Mouse (Mus musculus): ENCODE data around the gene Crygf. TPM values are rescaled to one million over a fixed set of nuclear protein-coding genes. Genes with fewer than 3 reads are reported as not detected.
"Not testable (repeated sequence)": the region's sequence is repeated elsewhere in the genome, so short reads cannot be mapped to it uniquely, and the experiment has no call there.

Gene Crygf
- polyA plus RNA-seq (2015; fragmentation: Nextera tagmentation; extraction: Ambion mirVana) = not detected in 2 replicates

DNA sequence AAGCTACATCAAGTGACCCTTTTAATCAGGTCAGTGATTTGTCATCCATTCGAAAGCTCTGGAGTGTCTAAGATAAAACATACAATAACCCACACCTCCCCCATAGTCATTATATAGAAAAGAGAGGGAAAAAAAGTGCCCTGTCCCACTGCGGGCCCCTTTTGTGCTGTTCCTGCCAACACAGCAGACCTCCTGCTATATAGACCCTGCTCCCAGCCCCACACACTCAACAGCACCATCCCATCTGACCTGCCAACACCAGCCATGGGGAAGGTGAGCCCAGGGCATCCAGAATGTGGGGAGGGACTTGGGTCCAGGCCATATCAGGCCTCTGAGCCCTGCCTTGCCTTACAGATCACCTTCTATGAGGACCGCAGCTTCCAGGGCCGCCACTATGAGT, at the start of gene Crygf:
Gene Crygf (plus strand): TSS at position 227 of the 400 bp plus-strand sequence.
- Histone ChIP-seq H3K9me3 (no peaks in the 10 kb centered on the region), H3K27me3 (no peaks in the 10 kb centered on the region)

GRCm38 (mm10) chr1:65925361-65926210, 734 bp upstream of the Crygf start:
- Histone ChIP-seq H3K4me2 (no peak overlapping the region), H3K27me3 (no peaks in the 10 kb centered on the region), H3K4me1 (no peaks in the 10 kb centered on the region), H3K27ac (no peak overlapping the region), H3K4me3 (no peak overlapping the region), H3K36me3 (no peaks in the 10 kb centered on the region), H3K9me3 (no peaks in the 10 kb centered on the region), H3K9ac (no peak overlapping the region)
- no peak for ATAC-seq (ENCODE audit: insufficient number of reproducible peaks, insufficient read depth, low FRiP score, low TSS enrichment, low read depth)
- WGBS = 50% methylated on average over 6 of the region's 6 CpGs

More for the DNA sequence above, at the start of gene Crygf:
- Histone ChIP-seq H3K4me2 (no peak within 1 kb of the TSS), H3K27ac (no peak within 1 kb of the TSS), H3K36me3 (no peaks in the 10 kb centered on the region), H3K4me3 (no peak within 1 kb of the TSS), H3K4me1 (no peaks in the 10 kb centered on the region), H3K9ac (no peak within 1 kb of the TSS)
- ATAC-seq (ENCODE audit: insufficient number of reproducible peaks, insufficient read depth, low FRiP score, low TSS enrichment, low read depth) = peak; percentile 20; the same call in 1 of the 2 replicates
- 89% methylated on average over 4 of the region's 4 CpGs for whole genome bisulfite sequencing

- H3K4me1 ChIP-seq, H3K27me3 ChIP-seq, H3K9me3 ChIP-seq, H3K9ac ChIP-seq, H3K27ac ChIP-seq, H3K36me3 ChIP-seq, H3K4me2 ChIP-seq, H3K4me3 ChIP-seq: not testable (repeated sequence)
- WGBS = 81% methylated on average over 11 of the region's 11 CpGs
- ATAC-seq (ENCODE audit: insufficient number of reproducible peaks, insufficient read depth, low FRiP score, low TSS enrichment, low read depth) = peak; percentile 52; the same call in 1 of the 2 replicates
These were observed 376 bp downstream of the Crygf start for GRCm38 (mm10) chr1:65926696-65927095.

GRCm38 (mm10) chr1:65930055-65930454, 3.7 kb downstream of the Crygf start:
- no peaks in the 10 kb centered on the region for H3K27me3 ChIP-seq
- no peaks in the 10 kb centered on the region for H3K4me1 ChIP-seq
- H3K4me3 ChIP-seq = no peak overlapping the region
- no peak overlapping the region for H3K4me2 ChIP-seq
- no peak for ATAC-seq (ENCODE audit: insufficient number of reproducible peaks, insufficient read depth, low FRiP score, low TSS enrichment, low read depth)
- no peak overlapping the region for H3K27ac ChIP-seq
- WGBS = 82% methylated on average over 2 of the region's 2 CpGs
- no peak overlapping the region for H3K9ac ChIP-seq
- H3K9me3 ChIP-seq = no peaks in the 10 kb centered on the region
- no peaks in the 10 kb centered on the region for H3K36me3 ChIP-seq

DNA sequence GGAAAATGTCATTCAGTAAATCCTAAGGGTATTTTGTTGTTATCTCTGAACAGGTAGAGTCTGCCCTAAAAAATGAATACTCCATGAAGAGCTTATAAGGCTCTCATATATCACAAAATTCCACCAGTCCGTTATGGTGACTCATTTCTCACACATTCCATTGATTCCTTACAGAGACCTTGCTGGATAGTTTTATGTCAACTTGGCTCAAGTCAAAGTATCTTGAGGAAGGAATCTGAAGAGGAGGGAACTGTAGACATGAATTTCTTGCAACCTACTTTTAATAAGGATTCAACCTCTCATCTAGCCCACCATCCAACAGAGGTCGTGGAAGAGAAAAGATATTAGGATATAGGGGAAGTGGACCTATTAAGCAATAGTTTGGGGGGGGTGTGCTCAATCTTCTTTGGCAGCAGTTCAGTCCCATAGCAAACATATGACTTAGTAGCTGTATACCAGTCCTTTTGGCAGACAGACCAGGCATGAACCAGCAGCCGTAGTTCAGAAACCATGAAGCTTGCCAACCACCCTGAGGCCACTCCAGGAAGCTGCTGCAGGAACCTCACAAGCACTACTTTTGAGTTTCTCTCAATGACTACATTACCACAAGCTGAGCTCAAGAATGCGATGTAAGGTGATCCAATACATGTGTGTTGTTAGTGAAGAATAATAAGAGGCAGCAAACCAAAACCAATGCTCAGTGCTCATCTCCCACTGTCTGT, 5.9 kb downstream of the Crygf start:
- H3K4me1 ChIP-seq = no peaks in the 10 kb centered on the region
- no peak for ATAC-seq (ENCODE audit: insufficient number of reproducible peaks, insufficient read depth, low FRiP score, low TSS enrichment, low read depth)
- H3K36me3 ChIP-seq = no peaks in the 10 kb centered on the region
- H3K4me2 ChIP-seq = no peak overlapping the region
- no peak overlapping the region for H3K27ac ChIP-seq
- H3K9me3 ChIP-seq = no peaks in the 10 kb centered on the region
- no peaks in the 10 kb centered on the region for H3K27me3 ChIP-seq
- H3K9ac ChIP-seq = no peak overlapping the region
- no peak overlapping the region for H3K4me3 ChIP-seq
- whole genome bisulfite sequencing = 68% methylated on average over 4 of the region's 4 CpGs

Other genes with a start within 250 kb of the Crygf start
- gene Map2, start 248.8 kb downstream of the Crygf start, polyA plus RNA-seq (2015; fragmentation: Nextera tagmentation; extraction: Ambion mirVana) = 17.8 and 21.4 TPM in 2 replicates